Mouse (Mus musculus): ENCODE measurements at regions not wholly inside any gene's neighbourhood (a gene's known extent, or its start where the extent isn't known, plus 50 kb on each side); places are given as distances from the start of the nearest gene placed in this dataset.
A peak's percentile ranks its signal among the peaks of the same experiment; 100 is the strongest.

DNA sequence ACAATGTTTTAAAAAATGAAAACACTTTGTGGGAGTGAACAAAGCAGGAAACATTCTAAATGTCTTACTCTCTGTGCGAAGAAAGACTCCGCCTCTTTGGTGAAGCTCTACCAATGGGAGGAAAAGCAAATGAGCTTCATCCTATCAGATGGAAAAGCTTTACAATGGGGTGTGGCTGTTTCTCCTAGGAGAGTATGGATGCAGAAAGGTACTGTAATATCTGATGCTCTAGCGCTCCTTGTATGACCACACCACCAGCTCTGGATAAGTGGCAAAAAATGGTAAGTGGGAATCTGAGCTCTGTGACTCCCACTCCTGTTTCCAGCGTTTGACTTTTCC, 242.0 kb upstream of the Ank start:
- Histone ChIP-seq H3K4me1 (replicated peaks) (no peaks in the 10 kb centered on the region), H3K4me2 (replicated peaks) (no peak overlapping the region), H3K36me3 (no peaks in the 10 kb centered on the region), H3K27ac (no peak overlapping the region), H3K27me3 (replicated peaks) (no peaks in the 10 kb centered on the region), H3K9me3 (no peaks in the 10 kb centered on the region), H3K9ac (no peak overlapping the region), H3K4me3 (replicated peaks) (no peak overlapping the region)
- 84% methylated on average over 4 of the region's 4 CpGs for WGBS
- ATAC-seq, result no peak

DNA sequence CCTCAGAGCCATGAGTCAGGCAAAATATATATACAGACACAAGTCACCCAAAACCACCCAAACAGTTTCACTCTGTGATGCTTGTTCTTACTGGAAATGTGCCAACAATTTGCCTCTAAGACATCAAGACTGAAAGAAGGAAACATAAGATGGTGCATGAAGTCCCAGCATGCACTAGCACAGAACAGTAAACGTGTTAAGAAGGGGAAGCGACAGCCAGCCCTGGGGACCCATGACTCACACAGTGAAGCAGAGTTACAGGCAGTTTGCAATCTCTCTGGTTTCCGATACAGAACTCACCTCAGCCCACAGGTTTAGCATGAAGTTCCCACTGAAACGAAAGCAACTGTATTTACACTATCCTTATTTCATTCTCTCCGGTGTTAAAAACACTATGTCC, 233.7 kb upstream of the Ank start:
- Histone ChIP-seq H3K27ac (no peak overlapping the region), H3K9ac (no peak overlapping the region), H3K27me3 (replicated peaks) (no peaks in the 10 kb centered on the region), H3K4me1 (replicated peaks) (no peaks in the 10 kb centered on the region), H3K9me3 (no peaks in the 10 kb centered on the region), H3K4me3 (replicated peaks) (no peak overlapping the region), H3K36me3 (no peaks in the 10 kb centered on the region), H3K4me2 (replicated peaks) (no peak overlapping the region)
- 67% methylated on average over 5 of the region's 5 CpGs for WGBS
- ATAC-seq, result no peak

DNA sequence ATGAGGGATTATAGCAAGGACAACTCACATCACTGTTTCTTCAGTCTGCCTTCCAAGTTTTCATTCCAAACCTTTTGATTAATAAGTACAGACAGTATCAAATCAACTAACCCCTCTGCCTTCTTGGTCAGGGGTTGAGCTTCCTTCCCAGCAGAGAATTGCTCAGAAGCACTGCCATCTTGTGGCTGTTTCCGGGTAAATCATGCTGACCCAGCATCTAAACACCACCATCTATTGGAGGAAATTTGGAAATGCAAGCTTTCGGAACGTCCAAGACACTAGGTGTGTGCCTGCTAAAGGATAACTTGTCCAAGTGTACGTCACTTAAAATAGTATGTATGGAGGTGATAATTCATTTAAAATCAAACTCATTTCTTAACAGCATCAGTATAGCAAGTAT, 231.7 kb upstream of the Ank start:
- Histone ChIP-seq H3K9me3 (no peaks in the 10 kb centered on the region), H3K9ac (no peak overlapping the region), H3K27ac (no peak overlapping the region), H3K36me3 (no peaks in the 10 kb centered on the region), H3K27me3 (replicated peaks) (no peaks in the 10 kb centered on the region), H3K4me3 (replicated peaks) (no peak overlapping the region), H3K4me1 (replicated peaks) (no peaks in the 10 kb centered on the region), H3K4me2 (replicated peaks) (no peak overlapping the region)
- peak; percentile 25; the same call in 1 of the 2 replicates for ATAC-seq
- WGBS, result 15% methylated on average over 4 of the region's 4 CpGs

DNA sequence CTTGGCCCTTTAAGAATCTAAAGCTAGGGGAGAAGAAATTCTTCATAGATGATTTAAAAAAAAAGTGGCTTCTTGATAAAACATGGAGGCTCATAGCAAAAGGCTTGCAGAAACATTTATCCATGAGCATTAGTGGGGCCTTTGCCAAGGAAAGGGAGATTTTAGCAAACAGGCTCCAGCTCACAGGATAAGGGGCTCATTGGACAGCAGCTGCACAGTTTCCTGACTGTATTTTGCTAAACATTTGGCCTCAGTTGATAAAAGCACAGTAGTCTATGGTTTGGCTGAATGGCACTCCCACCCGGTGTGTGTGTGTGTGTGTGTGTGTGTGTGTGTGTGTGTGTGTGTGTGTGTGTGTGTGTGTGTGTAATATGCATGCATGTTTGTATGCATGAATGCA, 228.2 kb upstream of the Ank start:
- Histone ChIP-seq H3K27me3 (replicated peaks) (no peaks in the 10 kb centered on the region), H3K4me2 (replicated peaks) (no peak overlapping the region), H3K27ac (no peak overlapping the region), H3K4me1 (replicated peaks) (no peaks in the 10 kb centered on the region), H3K9ac (no peak overlapping the region), H3K9me3 (no peaks in the 10 kb centered on the region), H3K36me3 (no peaks in the 10 kb centered on the region), H3K4me3 (replicated peaks) (no peak overlapping the region)
- ATAC-seq, result no peak
- 58% methylated on average over 1 of the region's 1 CpGs for WGBS

DNA sequence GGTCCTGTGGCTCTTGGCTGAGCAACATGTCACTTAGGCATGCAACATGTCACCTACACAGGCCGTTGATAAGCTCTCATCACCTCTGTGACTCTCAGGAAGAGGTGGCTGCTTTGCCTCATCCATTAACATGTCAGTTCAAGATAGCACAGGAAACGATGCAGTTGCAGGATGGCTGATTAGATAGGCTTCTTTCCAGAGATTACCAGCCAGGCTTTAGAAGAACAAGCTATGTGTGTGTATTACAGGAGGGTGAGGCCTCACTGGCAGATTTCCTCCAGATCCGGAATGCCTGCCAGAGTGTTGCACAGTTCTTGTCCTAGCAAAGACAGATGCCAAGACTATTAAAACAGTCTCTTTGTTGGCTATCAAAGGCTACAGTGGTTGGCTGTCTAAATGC, 220.2 kb upstream of the Ank start:
- Histone ChIP-seq H3K9ac (no peak overlapping the region), H3K4me2 (replicated peaks) (no peak overlapping the region), H3K27me3 (replicated peaks) (no peaks in the 10 kb centered on the region), H3K27ac (no peak overlapping the region), H3K9me3 (no peaks in the 10 kb centered on the region), H3K4me3 (replicated peaks) (no peak overlapping the region), H3K36me3 (no peaks in the 10 kb centered on the region), H3K4me1 (replicated peaks) (no peaks in the 10 kb centered on the region)
- no peak for ATAC-seq
- WGBS, result 19% methylated on average over 3 of the region's 3 CpGs

DNA sequence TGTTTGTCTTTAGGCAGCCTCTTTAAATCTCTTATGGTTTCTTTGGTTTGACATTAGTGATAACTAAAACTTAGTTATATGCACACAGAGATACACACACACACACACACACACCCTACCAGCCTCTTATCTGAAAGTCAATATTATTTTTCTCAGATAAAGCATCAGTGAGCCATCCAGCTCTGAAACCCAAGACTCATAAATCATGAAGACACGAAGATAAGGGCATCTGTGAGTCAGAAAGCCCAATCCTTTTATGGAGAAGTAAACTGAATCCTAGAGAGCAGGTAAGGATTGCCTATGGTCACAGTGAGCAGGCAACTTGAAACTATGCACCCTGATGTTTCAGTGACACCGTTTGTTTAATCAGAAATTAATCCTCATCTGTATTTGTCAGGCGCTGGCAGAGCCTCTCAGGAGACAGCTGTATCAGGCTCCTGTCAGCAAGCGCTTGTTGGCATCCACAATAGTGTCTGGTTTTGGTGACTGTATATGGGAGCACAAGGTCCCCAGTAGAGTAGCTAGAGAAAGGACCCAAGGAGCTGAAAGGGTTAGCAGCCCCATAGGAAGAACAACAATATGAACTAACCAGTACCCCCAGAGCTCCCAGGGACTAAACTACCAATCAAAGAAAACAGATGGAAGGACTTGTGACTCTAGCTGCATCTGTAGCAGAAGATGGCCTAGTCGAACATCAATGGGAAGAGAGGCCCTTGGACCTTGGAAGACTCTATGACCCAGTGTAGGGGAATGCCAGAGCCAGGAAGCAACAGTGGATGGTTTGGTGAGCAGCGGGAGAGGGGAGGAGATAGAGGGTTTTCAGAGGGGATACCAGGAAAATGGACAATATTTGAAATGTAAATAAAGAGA, 207.3 kb upstream of the Ank start:
- H3K27ac ChIP-seq, result no peak overlapping the region
- ATAC-seq, result peak; percentile 90

DNA sequence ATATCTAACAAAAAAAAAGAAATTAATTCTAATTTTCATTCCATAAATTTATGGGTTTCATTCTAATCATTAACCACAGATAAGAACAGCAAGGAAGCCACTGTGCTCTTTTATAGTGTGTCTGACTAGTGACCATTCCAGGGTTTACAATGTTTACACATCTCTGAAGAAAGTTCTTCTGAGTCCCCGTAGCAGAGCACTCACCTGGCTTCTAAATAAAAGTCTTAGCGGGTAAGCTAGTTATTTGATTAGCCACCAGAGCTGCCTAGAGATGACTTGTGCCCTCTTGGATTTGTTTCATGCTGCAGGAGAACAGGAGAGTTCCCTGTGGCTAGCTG, 206.7 kb upstream of the Ank start:
- ATAC-seq, result peak; percentile 86
- 37% methylated on average over 2 of the region's 2 CpGs for WGBS

More for the DNA sequence above, 207.3 kb upstream of the Ank start:
- H3K27me3 ChIP-seq (replicated peaks), result no peaks in the 10 kb centered on the region
- H3K4me3 ChIP-seq (replicated peaks), result no peak overlapping the region
- H3K9ac ChIP-seq, result no peak overlapping the region
- no peaks in the 10 kb centered on the region for H3K4me1 ChIP-seq (replicated peaks)
- no peaks in the 10 kb centered on the region for H3K9me3 ChIP-seq
- no peak overlapping the region for H3K4me2 ChIP-seq (replicated peaks)
- H3K36me3 ChIP-seq, result no peaks in the 10 kb centered on the region
- WGBS, result 44% methylated on average over 6 of the region's 6 CpGs

DNA sequence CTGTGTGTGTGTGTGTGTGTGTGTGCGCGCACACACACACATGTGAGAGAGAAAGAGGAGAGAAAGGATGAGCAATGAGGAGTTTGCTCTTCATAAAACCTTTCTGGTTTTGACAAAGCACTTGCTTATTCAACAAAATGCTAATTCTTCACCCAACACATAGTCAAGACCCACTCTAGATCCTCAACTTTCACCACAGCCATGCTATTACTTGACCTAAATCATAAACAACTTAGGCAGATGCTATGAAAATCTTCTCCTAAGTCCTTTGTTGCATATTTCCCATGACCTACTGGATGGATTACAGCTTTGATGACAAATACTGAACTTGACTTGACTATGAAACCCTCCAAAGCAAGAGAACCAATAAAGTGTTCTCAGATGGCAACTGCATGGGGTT, 196.3 kb upstream of the Ank start:
- H3K9me3 ChIP-seq, result no peaks in the 10 kb centered on the region
- H3K9ac ChIP-seq, result no peak overlapping the region
- no peaks in the 10 kb centered on the region for H3K36me3 ChIP-seq
- H3K4me1 ChIP-seq (replicated peaks), result no peaks in the 10 kb centered on the region
- no peak overlapping the region for H3K27ac ChIP-seq
- WGBS, result 88% methylated on average over 2 of the region's 2 CpGs
- no peak for ATAC-seq
- H3K4me3 ChIP-seq (replicated peaks), result no peak overlapping the region
- no peak overlapping the region for H3K4me2 ChIP-seq (replicated peaks)
- no peaks in the 10 kb centered on the region for H3K27me3 ChIP-seq (replicated peaks)

More for the DNA sequence above, 206.7 kb upstream of the Ank start:
- no peaks in the 10 kb centered on the region for H3K36me3 ChIP-seq
- no peak overlapping the region for H3K27ac ChIP-seq
- H3K9me3 ChIP-seq, result no peaks in the 10 kb centered on the region
- H3K4me2 ChIP-seq (replicated peaks), result no peak overlapping the region; the same call in 1 of the 2 replicates
- no peaks in the 10 kb centered on the region for H3K27me3 ChIP-seq (replicated peaks)
- H3K4me1 ChIP-seq (replicated peaks), result no peaks in the 10 kb centered on the region
- no peak overlapping the region for H3K4me3 ChIP-seq (replicated peaks)
- no peak overlapping the region for H3K9ac ChIP-seq

DNA sequence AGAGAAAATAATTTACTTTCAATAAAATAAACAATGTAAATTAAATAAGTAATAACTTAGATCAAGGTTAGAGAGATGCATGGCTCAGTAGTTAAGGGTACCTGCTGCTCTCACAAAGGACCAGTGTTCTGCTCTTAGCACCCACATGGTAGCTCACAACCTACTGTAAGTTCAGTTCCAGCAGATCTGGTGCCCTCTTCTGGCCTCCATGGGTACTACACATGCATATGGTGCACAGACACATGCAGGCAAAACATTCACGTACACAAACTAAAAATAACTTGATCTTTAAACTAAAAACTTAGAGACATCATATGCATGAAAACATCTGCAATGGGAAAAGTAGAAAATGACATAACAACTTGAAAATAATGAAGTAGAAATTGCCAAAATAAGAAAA, 184.2 kb upstream of the Ank start:
- Histone ChIP-seq H3K9me3 (no peaks in the 10 kb centered on the region), H3K27ac (no peak overlapping the region), H3K4me2 (replicated peaks) (no peak overlapping the region), H3K4me3 (replicated peaks) (no peak overlapping the region), H3K9ac (no peak overlapping the region), H3K4me1 (replicated peaks) (no peaks in the 10 kb centered on the region), H3K36me3 (no peaks in the 10 kb centered on the region), H3K27me3 (replicated peaks) (no peaks in the 10 kb centered on the region)
- WGBS, result 85% methylated on average over 1 of the region's 1 CpGs
- no peak for ATAC-seq

DNA sequence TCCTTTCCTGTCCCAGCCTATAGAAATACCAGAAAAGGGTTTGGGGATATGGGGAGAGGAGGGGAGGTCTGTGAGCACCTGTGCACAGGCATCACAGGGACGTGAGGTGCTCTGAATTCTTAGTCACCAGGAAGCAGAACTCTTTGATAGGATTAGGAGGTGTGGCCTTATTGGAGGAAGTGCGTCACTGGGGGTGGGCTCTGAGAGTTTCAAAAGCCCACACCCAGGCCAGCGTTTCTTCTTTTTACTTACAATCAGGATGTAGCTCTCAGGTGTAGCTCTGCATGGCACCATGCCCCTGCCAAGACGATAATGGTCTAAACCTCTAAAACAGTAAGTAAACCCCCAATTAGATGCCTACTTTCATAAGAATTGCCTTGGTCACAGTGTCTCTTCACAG, 162.6 kb upstream of the Ank start:
- H3K4me2 ChIP-seq (replicated peaks), result no peak overlapping the region
- ATAC-seq, result no peak
- WGBS, result 73% methylated on average over 4 of the region's 4 CpGs

DNA sequence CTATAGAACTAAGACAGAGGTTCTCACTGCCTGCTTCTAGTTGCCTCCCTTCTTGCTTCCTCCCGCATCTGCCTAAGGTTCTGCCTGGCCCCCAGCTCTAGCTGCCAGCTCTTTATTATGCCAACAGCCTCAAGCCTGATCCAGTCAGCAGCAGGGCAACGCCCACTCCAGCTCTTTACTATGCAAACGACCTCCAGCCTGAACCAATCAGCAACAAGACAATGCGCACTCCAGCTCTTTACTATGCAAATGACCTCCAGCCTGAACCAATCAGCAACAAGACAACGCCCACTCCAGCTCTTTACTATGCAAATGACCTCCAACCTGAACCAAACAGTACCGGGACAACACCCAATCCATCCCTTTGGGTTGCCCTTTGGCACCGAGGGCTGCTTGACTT, 162.2 kb upstream of the Ank start:
- no peak overlapping the region for H3K27ac ChIP-seq
- WGBS, result 64% methylated on average over 7 of the region's 7 CpGs
- H3K36me3 ChIP-seq, result no peaks in the 10 kb centered on the region
- ATAC-seq, result no peak
- no peaks in the 10 kb centered on the region for H3K9me3 ChIP-seq
- no peak overlapping the region for H3K4me3 ChIP-seq (replicated peaks)
- no peak overlapping the region for H3K9ac ChIP-seq
- H3K27me3 ChIP-seq (replicated peaks), result no peaks in the 10 kb centered on the region
- H3K4me1 ChIP-seq (replicated peaks), result no peaks in the 10 kb centered on the region
- H3K4me2 ChIP-seq (replicated peaks), result no peak overlapping the region

More for the DNA sequence above, 162.6 kb upstream of the Ank start:
- Histone ChIP-seq H3K9me3 (no peaks in the 10 kb centered on the region), H3K4me3 (replicated peaks) (no peak overlapping the region), H3K9ac (no peak overlapping the region), H3K27me3 (replicated peaks) (no peaks in the 10 kb centered on the region), H3K36me3 (no peaks in the 10 kb centered on the region), H3K4me1 (replicated peaks) (no peaks in the 10 kb centered on the region), H3K27ac (no peak overlapping the region)

DNA sequence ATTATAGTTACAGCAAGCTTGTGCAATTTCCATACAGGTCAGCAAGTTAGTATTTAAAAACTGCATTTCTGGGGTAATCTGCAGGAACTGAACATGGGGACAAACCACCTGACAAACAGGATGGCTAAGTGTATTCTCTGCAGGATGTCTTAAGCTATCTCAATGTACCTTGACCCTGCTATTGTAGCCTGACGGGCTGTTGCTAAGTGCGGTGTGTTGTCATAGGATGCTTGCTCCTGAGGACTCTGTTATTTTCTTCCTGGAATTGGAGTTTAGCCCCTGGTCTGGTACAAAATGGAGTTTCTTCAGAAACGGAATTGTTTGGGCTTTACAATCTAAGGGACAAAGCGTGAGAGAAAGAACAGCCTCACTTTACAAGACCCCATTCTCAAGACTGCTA, 161.4 kb upstream of the Ank start:
- Histone ChIP-seq H3K27me3 (replicated peaks) (no peaks in the 10 kb centered on the region), H3K4me1 (replicated peaks) (no peaks in the 10 kb centered on the region), H3K9me3 (no peaks in the 10 kb centered on the region), H3K27ac (no peak overlapping the region), H3K9ac (no peak overlapping the region), H3K36me3 (no peaks in the 10 kb centered on the region), H3K4me2 (replicated peaks) (no peak overlapping the region), H3K4me3 (replicated peaks) (no peak overlapping the region)
- 86% methylated on average over 4 of the region's 4 CpGs for WGBS
- ATAC-seq, result no peak

DNA sequence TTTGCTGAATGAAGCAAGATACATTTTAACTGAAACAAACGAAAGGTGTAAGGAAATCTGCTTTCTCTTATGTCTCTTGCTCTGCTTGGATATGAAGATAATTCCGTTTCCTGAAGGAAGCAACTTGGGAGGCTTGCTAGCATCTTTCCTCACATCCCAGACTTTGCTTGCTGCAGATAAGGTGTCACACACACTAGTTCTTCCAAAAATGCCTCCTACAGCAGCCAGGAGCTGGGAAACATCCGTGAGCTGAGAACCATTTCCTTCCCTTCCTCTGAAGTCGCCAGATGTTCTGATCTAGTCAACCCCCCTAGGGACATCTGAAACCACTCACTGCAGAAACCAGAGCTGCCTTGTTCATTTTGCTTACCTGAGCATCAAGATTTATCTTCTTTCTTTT, 157.8 kb upstream of the Ank start:
- H3K4me2 ChIP-seq (replicated peaks), result no peak overlapping the region
- no peaks in the 10 kb centered on the region for H3K36me3 ChIP-seq
- H3K9me3 ChIP-seq, result no peaks in the 10 kb centered on the region
- no peak overlapping the region for H3K27ac ChIP-seq
- no peak overlapping the region for H3K4me3 ChIP-seq (replicated peaks)
- no peaks in the 10 kb centered on the region for H3K4me1 ChIP-seq (replicated peaks)
- ATAC-seq, result no peak
- H3K9ac ChIP-seq, result no peak overlapping the region
- 63% methylated on average over 4 of the region's 4 CpGs for WGBS
- no peaks in the 10 kb centered on the region for H3K27me3 ChIP-seq (replicated peaks)

All from intestine, embryonic 15.5 days (tissue).